Mouse (Mus musculus): ENCODE data around the gene Ric8b.

- no peak for TF ChIP-seq MYOG (IDR thresholded peaks at IDR 0.05; ENCODE audit: control insufficient read depth in 1 of 3, insufficient read depth in 1 of 3, insufficient read length in 2 of 3, low read depth in 2 of 3)
- TF ChIP-seq POLR2A (IDR thresholded peaks at IDR 0.05; ENCODE audit: insufficient read length, low read depth), result no peak
- no peak for TF ChIP-seq MYOD1 (IDR thresholded peaks at IDR 0.05; ENCODE audit: control insufficient read depth in 1 of 3, insufficient read length in 2 of 3, low read depth in 2 of 3)
- TF ChIP-seq CEBPB (IDR thresholded peaks at IDR 0.05; ENCODE audit: insufficient read depth, poor library complexity, severe bottlenecking), result no peak
- no peak for TF ChIP-seq USF1 (IDR thresholded peaks at IDR 0.05; ENCODE audit: low read depth)
- TF ChIP-seq MAX (IDR thresholded peaks at IDR 0.05; ENCODE audit: low read depth), result no peak
- no peak for TF ChIP-seq POLR2AphosphoS2 (IDR thresholded peaks at IDR 0.05; ENCODE audit: insufficient read length, low read depth)
- no peak for TF ChIP-seq TCF12 (IDR thresholded peaks at IDR 0.05; ENCODE audit: insufficient read depth, poor library complexity, severe bottlenecking)
- no peak for TF ChIP-seq E2F4 (IDR thresholded peaks at IDR 0.05; ENCODE audit: insufficient read depth)
- no peak for TF ChIP-seq REST (IDR thresholded peaks at IDR 0.05; ENCODE audit: insufficient read depth, insufficient read length)
- no peak for TF ChIP-seq TCF3 (IDR thresholded peaks at IDR 0.05; ENCODE audit: insufficient read length, low read depth)
Measured at GRCm38 (mm10) chr10:84926885-84927284, 9.5 kb downstream of the Ric8b start.
